Mouse (Mus musculus) heart, embryonic 10.5 days (tissue): Measurements from ENCODE around the gene Clcnka. TPM values are rescaled to one million over a fixed set of nuclear protein-coding genes. Genes with fewer than 3 reads are reported as not detected.
A peak's percentile ranks its signal among the peaks of the same experiment; 100 is the strongest.

Experiments used
- DNase-seq: peaks from one replicate; pipeline ENCODE4 v3.0.0-alpha.2; 2017; ENCODE audit warnings: low spot score
- H3K27ac ChIP-seq: fragments of 300-500 bp; sonication (generic); 2 replicates; pipeline ENCODE4 v1.5.1; 2016; ENCODE audit warnings: mild to moderate bottlenecking
- H3K27me3 ChIP-seq: fragments of 300-500 bp; sonication (generic); 2 replicates; pipeline ENCODE4 v1.6.1; 2016; ENCODE audit warnings: mild to moderate bottlenecking; ENCODE audit not compliant: poor library complexity, insufficient read depth, severe bottlenecking
- H3K36me3 ChIP-seq: fragments of 300-500 bp; sonication (generic); 2 replicates; pipeline ENCODE4 v1.6.1; 2016; ENCODE audit warnings: mild to moderate bottlenecking, moderate library complexity
- H3K4me1 ChIP-seq: fragments of 300-500 bp; sonication (generic); 2 replicates; pipeline ENCODE4 v1.6.1; 2016; ENCODE audit warnings: mild to moderate bottlenecking
- H3K4me3 ChIP-seq: fragments of 300-500 bp; sonication (generic); 2 replicates; pipeline ENCODE4 v1.5.1; 2016; ENCODE audit warnings: mild to moderate bottlenecking, moderate library complexity
- H3K9me3 ChIP-seq: fragments of 300-500 bp; sonication (generic); 2 replicates; pipeline ENCODE4 v1.6.1; 2016; ENCODE audit warnings: mild to moderate bottlenecking, moderate library complexity
- WGBS: fragments of 180-500 bp; shearing (Covaris S2); methylation state at CpG from one replicate; pipeline ENCODE4 v1.1.7; 2016; 5-methylcytosine and 5-hydroxymethylcytosine counted together
- polyA plus RNA-seq: library from polyadenylated mRNA; unstranded; fragments of >200 nt; fragmentation: Nextera tagmentation; extraction: Ambion mirVana; gene quantifications from 2 replicates; pipeline ENCODE4 v1.2.1, GENCODE M21; 2016

The Clcnka gene
- polyA plus RNA-seq, 1 experiment from 2014 or later: 0.44 TPM

DNA sequence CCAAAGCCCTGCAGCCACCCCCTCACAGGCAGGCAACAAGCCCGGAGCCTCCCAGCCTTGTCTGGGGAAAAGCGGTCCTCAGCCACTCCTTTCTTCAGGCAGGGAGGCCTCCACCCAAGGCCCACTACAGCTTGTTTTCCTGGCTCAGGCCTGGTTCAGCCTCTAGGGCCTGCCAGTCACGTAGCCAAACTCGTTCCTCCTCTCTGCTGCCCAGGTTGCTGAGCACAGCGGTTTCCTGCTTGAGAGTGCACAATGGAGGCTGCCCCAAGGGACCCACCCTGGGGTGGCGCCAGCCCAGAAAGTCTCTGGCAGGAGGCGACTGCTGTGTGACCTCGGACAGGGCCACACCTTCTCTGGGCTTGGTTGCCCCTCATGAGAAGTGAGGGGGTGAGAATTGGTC, 44.7 kb downstream of the Clcnka start:
- 0 out of 2 replicates have a peak, but pooled peaks cover 2% of the 10 kb centered on the region for H3K36me3 ChIP-seq
- no peak for DNase-seq
- H3K4me3 ChIP-seq: no peak overlapping the region
- no peaks in the 10 kb centered on the region for H3K9me3 ChIP-seq
- H3K4me1 ChIP-seq: 0 out of 2 replicates have a peak, but pooled peaks cover 4% of the 10 kb centered on the region
- 73% methylated on average over 8 of the region's 8 CpGs for WGBS
- no peak overlapping the region for H3K27ac ChIP-seq
- H3K27me3 ChIP-seq: peaks cover 6% of the 10 kb centered on the region; the same call in 1 of the 2 replicates

DNA sequence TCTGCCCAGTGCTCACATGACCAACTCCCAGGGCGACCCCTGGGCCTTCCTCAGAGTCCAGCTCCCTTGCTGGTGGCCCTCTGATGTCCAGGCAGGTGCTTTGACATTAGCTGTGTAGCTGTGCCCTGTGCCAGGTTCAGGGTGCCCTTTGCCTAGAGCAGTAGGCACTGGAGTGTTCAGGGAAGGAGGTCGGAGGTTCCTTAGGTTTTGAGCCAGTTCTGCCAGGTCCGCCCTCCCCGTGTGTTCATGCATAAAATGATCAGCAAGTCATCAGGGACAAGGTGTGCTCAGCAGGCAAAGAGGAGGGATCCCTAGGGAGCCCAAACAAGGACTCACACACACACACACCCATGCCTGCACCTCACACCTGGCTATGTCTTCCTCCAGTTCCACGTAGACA, 45.5 kb downstream of the Clcnka start:
- peak overlapping the region; percentile 19 for H3K27ac ChIP-seq
- 74% methylated on average over 5 of the region's 5 CpGs for whole genome bisulfite sequencing
- no peak for DNase-seq
- H3K9me3 ChIP-seq: no peaks in the 10 kb centered on the region
- peaks cover 6% of the 10 kb centered on the region; the same call in 1 of the 2 replicates for H3K27me3 ChIP-seq
- peaks cover 10% of the 10 kb centered on the region; the same call in 1 of the 2 replicates for H3K4me1 ChIP-seq
- H3K4me3 ChIP-seq: no peak overlapping the region
- 0 out of 2 replicates have a peak, but pooled peaks cover 2% of the 10 kb centered on the region for H3K36me3 ChIP-seq

DNA sequence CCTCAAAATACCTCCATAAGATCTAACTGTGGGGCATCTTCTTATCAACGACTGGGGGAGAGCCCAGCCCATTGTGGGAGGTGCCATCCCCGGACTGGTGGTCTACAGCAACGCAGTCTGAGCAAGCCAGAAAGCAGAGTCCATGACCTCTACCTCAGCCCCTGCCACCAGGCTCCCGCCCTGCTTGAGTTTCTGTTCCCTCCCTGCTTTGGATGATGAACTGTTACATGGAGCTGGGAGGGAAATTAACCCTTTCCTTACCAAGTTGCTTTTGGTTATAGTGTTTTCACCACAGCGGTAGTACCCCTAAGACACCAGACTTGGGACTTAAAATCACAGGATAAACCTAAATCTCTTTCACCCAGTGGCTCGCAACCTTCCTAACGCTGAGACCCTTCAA, 46.6 kb downstream of the Clcnka start:
- Histone ChIP-seq H3K27me3 (peaks cover 6% of the 10 kb centered on the region; the same call in 1 of the 2 replicates), H3K9me3 (no peaks in the 10 kb centered on the region), H3K36me3 (no peaks in the 10 kb centered on the region), H3K4me3 (no peak overlapping the region), H3K27ac (no peak overlapping the region), H3K4me1 (peaks cover 19% of the 10 kb centered on the region; the same call in 1 of the 2 replicates)
- DNase-seq: no peak
- 59% methylated on average over 7 of the region's 7 CpGs for whole genome bisulfite sequencing

DNA sequence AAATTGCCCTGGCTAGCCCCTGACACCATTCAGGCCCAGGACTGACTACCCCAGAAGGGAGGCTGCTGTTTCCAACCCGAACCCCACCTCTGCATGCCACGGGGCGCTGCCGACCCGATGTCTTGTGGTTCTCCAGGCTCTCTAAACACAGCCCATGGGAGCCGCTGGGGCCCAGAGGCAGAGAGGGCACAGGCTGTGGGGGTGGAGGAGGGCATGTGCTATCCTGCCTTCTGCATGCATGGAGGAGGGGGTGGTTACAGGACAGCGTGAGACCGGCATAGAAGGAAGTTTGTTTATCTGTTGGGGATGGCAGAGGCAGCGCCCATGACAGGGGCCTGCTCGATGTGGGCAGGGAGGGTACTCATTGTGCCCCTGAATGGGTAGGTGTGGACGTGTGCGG, 48.5 kb downstream of the Clcnka start:
- 76% methylated on average over 12 of the region's 12 CpGs for WGBS
- no peak for DNase-seq
- H3K4me1 ChIP-seq: peaks cover 19% of the 10 kb centered on the region; the same call in 1 of the 2 replicates
- no peaks in the 10 kb centered on the region for H3K9me3 ChIP-seq
- H3K36me3 ChIP-seq: no peaks in the 10 kb centered on the region
- H3K27me3 ChIP-seq: peaks cover 6% of the 10 kb centered on the region; the same call in 1 of the 2 replicates
- H3K4me3 ChIP-seq: no peak overlapping the region
- H3K27ac ChIP-seq: peak overlapping the region; percentile 30; the same call in 1 of the 2 replicates

DNA sequence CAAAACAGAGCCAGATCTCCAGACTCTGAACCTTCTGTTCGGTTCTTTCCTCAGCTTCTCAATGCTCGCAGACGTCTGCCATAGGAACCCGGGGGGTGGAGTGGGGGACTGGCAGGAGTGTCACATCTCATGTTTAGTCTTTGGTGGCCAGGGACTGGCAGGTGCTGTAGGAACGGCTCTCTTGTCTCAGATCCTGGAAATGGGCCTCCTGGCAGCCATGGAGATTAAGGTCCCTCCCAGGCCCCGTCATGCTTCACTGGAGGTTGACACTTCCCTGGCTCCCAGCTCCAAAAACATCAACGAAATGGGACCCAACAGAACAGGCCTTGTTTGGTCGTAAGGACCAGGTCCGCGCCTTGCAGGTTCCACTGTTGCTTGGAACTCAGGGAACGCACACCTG, 49.9 kb downstream of the Clcnka start:
- 73% methylated on average over 11 of the region's 11 CpGs for WGBS
- no peak overlapping the region for H3K4me3 ChIP-seq
- peak overlapping the region; percentile 16; the same call in 1 of the 2 replicates for H3K27ac ChIP-seq
- peaks cover 15% of the 10 kb centered on the region; the same call in 1 of the 2 replicates for H3K4me1 ChIP-seq
- no peak for DNase-seq
- H3K27me3 ChIP-seq: peaks cover 6% of the 10 kb centered on the region; the same call in 1 of the 2 replicates
- H3K36me3 ChIP-seq: no peaks in the 10 kb centered on the region
- H3K9me3 ChIP-seq: no peaks in the 10 kb centered on the region

DNA sequence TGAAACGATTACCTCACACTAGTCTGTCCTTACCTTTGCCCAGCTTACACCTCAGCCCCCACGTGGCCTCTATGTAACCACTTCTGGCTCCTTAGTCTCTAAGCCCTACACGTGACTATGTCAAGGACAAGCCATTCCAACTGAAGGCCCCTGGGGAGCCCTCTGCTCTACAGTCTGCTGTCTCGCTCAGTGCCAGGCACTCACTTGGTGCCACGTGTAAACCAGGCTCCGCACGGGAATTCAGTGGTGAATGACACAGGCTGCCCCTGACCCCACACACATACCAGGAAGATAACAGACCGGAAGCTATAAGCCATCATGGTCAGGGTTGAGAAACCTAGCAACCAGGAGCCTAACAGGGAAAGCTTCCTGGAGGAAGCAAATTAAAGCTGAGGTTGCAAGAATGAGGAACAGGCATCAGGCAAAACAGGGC, 51.1 kb downstream of the Clcnka start:
- 41% methylated on average over 8 of the region's 8 CpGs for WGBS
- H3K4me3 ChIP-seq: no peak overlapping the region
- H3K36me3 ChIP-seq: no peaks in the 10 kb centered on the region
- H3K27ac ChIP-seq: peak overlapping the region; percentile 71
- H3K27me3 ChIP-seq: 0 out of 2 replicates have a peak, but pooled peaks cover 6% of the 10 kb centered on the region
- no peak for DNase-seq
- no peaks in the 10 kb centered on the region for H3K9me3 ChIP-seq
- H3K4me1 ChIP-seq: peaks cover 15% of the 10 kb centered on the region; the same call in 1 of the 2 replicates

DNA sequence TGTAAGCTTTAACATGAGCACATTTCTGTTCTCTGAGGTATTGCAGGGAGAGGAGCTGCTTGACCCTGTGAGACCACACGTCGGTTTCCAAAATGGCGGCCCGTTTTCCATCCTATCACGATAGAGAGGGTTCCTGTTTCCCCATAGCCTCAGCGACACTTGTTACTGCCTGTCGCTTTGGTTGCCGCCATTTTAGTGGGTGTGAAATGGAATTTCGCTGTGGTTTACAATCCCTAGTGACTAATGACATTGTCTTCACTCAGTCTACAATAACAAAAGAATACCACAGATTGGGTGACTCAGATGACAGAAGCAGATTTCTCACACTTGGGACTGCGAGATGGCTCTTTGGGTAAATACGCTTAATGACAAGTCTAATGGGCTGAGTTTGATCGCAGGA, 53.3 kb downstream of the Clcnka start:
- no peaks in the 10 kb centered on the region for H3K9me3 ChIP-seq
- H3K36me3 ChIP-seq: no peaks in the 10 kb centered on the region
- no peak overlapping the region for H3K4me3 ChIP-seq
- peaks cover 15% of the 10 kb centered on the region; the same call in 1 of the 2 replicates for H3K27me3 ChIP-seq
- H3K4me1 ChIP-seq: peaks cover 15% of the 10 kb centered on the region; the same call in 1 of the 2 replicates
- no peak overlapping the region for H3K27ac ChIP-seq
- WGBS: 88% methylated on average over 12 of the region's 12 CpGs
- no peak for DNase-seq

DNA sequence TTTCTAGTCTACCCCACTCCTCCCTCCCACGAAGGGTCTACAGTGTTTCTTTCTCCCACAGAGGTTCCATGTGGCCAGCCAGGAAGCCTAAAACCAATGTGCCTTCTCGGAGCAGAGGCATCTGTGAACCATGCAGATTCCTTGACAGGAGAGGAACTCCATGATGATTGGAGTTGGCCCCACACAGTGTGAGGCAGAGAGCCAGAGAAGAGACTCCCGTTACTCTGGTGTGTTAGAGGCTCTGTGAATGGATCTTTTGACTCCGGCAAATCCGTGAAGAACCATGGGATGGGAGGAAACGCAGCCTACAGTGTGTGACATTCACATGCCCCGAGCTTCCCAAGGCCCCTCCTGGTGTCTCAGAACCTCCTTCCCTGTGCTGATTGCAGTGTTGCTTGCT, 55.0 kb downstream of the Clcnka start:
- WGBS: 63% methylated on average over 7 of the region's 7 CpGs
- H3K27me3 ChIP-seq: peaks cover 10% of the 10 kb centered on the region; the same call in 1 of the 2 replicates
- no peak overlapping the region for H3K4me3 ChIP-seq

DNA sequence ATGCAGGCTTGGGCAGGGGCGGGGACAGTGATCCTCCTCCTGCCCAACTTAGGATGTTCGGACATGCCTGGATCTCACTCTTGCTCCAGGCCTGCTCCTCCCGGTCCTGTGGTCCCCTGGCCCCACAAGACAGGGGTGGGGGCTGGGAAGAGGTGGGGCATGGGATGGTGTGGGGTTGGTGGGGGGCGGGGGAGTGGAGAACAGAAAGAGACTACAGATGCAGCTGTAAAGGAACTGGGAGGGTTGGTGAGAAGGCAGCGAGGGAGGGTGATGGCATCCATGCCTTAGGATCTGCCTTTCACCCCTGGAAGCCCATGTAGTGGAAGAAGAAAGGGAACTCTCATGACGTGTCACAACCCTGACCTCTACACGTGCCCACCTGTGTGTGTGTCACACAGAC, 57.0 kb downstream of the Clcnka start:
- 59% methylated on average over 7 of the region's 7 CpGs for whole genome bisulfite sequencing
- Histone ChIP-seq H3K4me3 (no peak overlapping the region), H3K4me1 (peaks cover 26% of the 10 kb centered on the region), H3K9me3 (no peaks in the 10 kb centered on the region), H3K27me3 (peaks cover 10% of the 10 kb centered on the region; the same call in 1 of the 2 replicates), H3K27ac (no peak overlapping the region; the same call in 1 of the 2 replicates), H3K36me3 (no peaks in the 10 kb centered on the region)
- no peak for DNase-seq

More for the DNA sequence above, 55.0 kb downstream of the Clcnka start:
- H3K36me3 ChIP-seq: no peaks in the 10 kb centered on the region
- H3K9me3 ChIP-seq: no peaks in the 10 kb centered on the region
- H3K4me1 ChIP-seq: peaks cover 25% of the 10 kb centered on the region
- no peak for DNase-seq
- H3K27ac ChIP-seq: no peak overlapping the region

DNA sequence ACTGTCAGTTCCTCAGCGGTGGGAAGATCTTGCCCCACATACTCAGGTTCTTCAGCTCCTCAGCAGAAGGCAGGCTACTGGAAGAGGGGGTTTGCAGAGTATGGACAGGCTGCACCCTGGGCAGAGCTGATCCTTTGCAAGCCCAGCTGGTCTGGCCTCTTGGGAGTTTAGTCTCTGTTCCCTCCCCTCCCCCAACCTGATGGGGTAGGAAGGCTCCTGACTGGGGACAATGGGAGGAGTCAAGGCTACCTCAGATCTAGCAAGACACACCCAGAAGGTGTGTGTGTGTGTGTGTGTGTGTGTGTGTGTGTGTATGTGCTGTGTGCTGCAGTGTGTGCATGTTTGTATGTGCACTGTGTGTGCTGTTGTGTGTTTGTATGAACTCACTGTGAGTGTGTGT, 59.7 kb downstream of the Clcnka start:
- H3K27ac ChIP-seq: peak overlapping the region; percentile 71
- no peaks in the 10 kb centered on the region for H3K36me3 ChIP-seq
- peaks cover 50% of the 10 kb centered on the region for H3K4me1 ChIP-seq
- H3K9me3 ChIP-seq: no peaks in the 10 kb centered on the region
- peak overlapping the region; percentile 16; the same call in 1 of the 2 replicates for H3K4me3 ChIP-seq
- no peak for DNase-seq
- peaks cover 10% of the 10 kb centered on the region; the same call in 1 of the 2 replicates for H3K27me3 ChIP-seq
- WGBS: 13% methylated on average over 1 of the region's 1 CpGs

DNA sequence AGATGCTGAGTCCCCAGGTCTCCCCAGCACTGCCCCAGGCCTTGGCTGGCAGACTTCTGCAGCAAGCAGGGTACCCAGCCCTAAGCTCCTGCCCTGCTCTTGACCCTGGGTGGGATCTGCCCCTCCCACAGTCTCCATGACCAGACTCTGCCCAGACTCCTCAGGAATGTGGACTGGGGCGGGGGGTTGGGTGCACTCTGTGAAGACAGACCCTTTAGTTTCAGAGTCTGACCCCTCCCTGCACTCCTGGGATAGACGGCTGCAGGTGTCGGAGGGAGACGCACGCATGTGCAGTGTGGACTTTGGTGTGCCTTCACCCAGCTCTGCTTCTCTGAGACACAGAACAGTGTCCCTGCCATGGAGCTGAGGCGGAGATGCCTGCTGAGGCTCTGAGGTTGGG, 60.5 kb downstream of the Clcnka start:
- H3K27me3 ChIP-seq: peaks cover 10% of the 10 kb centered on the region; the same call in 1 of the 2 replicates
- WGBS: 26% methylated on average over 6 of the region's 6 CpGs
- no peaks in the 10 kb centered on the region for H3K9me3 ChIP-seq
- peak overlapping the region; percentile 16; the same call in 1 of the 2 replicates for H3K4me3 ChIP-seq
- no peaks in the 10 kb centered on the region for H3K36me3 ChIP-seq
- H3K4me1 ChIP-seq: peaks cover 57% of the 10 kb centered on the region
- H3K27ac ChIP-seq: peak overlapping the region; percentile 71
- no peak for DNase-seq

DNA sequence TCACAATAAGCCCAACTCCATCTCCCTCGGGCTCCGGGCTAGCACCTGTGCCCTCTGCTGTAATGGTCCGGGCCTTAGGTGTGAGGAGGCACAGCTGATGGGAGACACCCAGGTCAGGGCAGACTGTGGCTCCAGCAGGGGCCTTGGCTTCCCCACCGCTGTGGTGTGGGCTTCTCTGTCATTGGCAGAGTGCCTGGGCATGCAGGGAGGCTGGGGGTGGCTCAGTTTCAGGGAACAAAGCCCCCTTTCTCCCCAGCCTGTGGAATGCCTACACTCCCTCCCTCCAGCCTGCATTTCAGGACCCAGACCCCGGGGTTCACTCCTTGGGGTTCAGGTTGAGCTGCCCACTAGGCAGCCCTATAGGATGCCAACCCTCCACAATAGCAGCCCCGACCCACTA, 62.3 kb downstream of the Clcnka start:
- Histone ChIP-seq H3K9me3 (no peaks in the 10 kb centered on the region), H3K27me3 (peaks cover 13% of the 10 kb centered on the region), H3K4me3 (no peak overlapping the region), H3K4me1 (peaks cover 59% of the 10 kb centered on the region), H3K36me3 (no peaks in the 10 kb centered on the region), H3K27ac (peak overlapping the region; percentile 84)
- DNase-seq: no peak
- 70% methylated on average over 6 of the region's 6 CpGs for WGBS

DNA sequence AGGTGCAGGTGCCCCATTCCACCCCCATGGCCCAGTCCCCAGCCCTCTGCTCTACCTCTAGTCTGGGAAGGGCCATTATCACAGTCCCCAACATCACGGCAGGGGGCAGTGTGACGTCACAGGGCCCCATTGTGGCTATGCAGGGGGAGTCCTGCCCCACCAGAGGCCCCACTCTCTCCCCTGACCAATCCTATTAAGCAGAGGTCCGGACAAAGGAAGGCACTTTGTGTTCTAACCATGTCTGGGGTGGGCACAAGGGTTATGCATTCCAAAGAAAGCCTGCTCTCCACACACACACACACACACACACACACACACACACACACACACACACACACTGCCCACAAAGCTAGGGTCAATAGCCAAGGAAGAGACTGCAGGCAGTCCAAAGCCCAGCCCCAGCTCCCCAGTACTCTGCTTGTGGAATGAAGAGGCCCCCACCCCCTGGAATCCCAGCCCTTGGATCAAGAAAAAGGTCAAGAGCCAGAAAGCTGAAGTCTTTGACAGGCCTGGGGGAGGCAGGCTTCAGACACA, 63.2 kb downstream of the Clcnka start:
- no peaks in the 10 kb centered on the region for H3K36me3 ChIP-seq
- peaks cover 59% of the 10 kb centered on the region for H3K4me1 ChIP-seq
- no peaks in the 10 kb centered on the region for H3K9me3 ChIP-seq
- peak overlapping the region; percentile 84 for H3K27ac ChIP-seq
- no peak for DNase-seq
- H3K27me3 ChIP-seq: peaks cover 5% of the 10 kb centered on the region
- no peak overlapping the region; the same call in 1 of the 2 replicates for H3K4me3 ChIP-seq
- WGBS: 14% methylated on average over 3 of the region's 3 CpGs
